Mouse (Mus musculus) mesoderm, embryonic 11.5 days (tissue): ENCODE measurements around the gene Kdm2a.
A peak's percentile ranks its signal among the peaks of the same experiment; 100 is the strongest.

ENCODE experiments used
- DNase-seq: peaks from one replicate; pipeline ENCODE4 v3.0.0-alpha.2; 2012; ENCODE audit warnings: low read depth, low spot score

Kdm2a gene

GRCm38 (mm10) chr19:4299574-4300270 lies 98.4 kb downstream of the Kdm2a start:
- no peak for DNase-seq

- DNase-seq, result no peak
Measured at GRCm38 (mm10) chr19:4299126-4299525, 99.0 kb downstream of the Kdm2a start.

GRCm38 (mm10) chr19:4298322-4299121 lies 99.6 kb downstream of the Kdm2a start:
- no peak for DNase-seq

GRCm38 (mm10) chr19:4297851-4298250 lies 100.2 kb downstream of the Kdm2a start:
- DNase-seq, result no peak

- no peak for DNase-seq
Measured at GRCm38 (mm10) chr19:4296611-4297010, 101.5 kb downstream of the Kdm2a start.

- no peak for DNase-seq
Measured at GRCm38 (mm10) chr19:4295391-4295790, 102.7 kb downstream of the Kdm2a start.

- DNase-seq, result no peak
Measured at GRCm38 (mm10) chr19:4294381-4295097, 103.5 kb downstream of the Kdm2a start.

GRCm38 (mm10) chr19:4291161-4291560 lies 106.9 kb downstream of the Kdm2a start:
- no peak for DNase-seq

- no peak for DNase-seq
Measured at GRCm38 (mm10) chr19:4290749-4291148, 107.3 kb downstream of the Kdm2a start.

- no peak for DNase-seq
Measured at GRCm38 (mm10) chr19:4283653-4284052, 114.4 kb downstream of the Kdm2a start.

GRCm38 (mm10) chr19:4282898-4283553 lies 115.1 kb downstream of the Kdm2a start, which contains the start of gene Ankrd13d:
Ankrd13d (minus strand) TSS chr19:4283137.
- peak; percentile 89 for DNase-seq

GRCm38 (mm10) chr19:4280425-4280824 lies 117.7 kb downstream of the Kdm2a start:
- DNase-seq, result no peak

GRCm38 (mm10) chr19:4279487-4279886 lies 118.6 kb downstream of the Kdm2a start:
- DNase-seq, result no peak

GRCm38 (mm10) chr19:4270972-4271371 lies 127.1 kb downstream of the Kdm2a start:
- no peak for DNase-seq

GRCm38 (mm10) chr19:4270187-4270586 lies 127.9 kb downstream of the Kdm2a start:
- DNase-seq, result no peak

GRCm38 (mm10) chr19:4268566-4269361 lies 129.3 kb downstream of the Kdm2a start, which contains the start of gene Ssh3:
Ssh3 (minus strand) TSS chr19:4269180.
- peak; percentile 19 for DNase-seq

- DNase-seq, result no peak
Measured at GRCm38 (mm10) chr19:4265956-4266355, 132.1 kb downstream of the Kdm2a start.
